ENCODE assay signal across 9 mouse cellular contexts in genomic region chr13:32966116-32966515, GRCm38 (mm10). TPM values are rescaled to one million over a fixed set of nuclear protein-coding genes. Genes with fewer than 3 reads are reported as not detected.
DNase-seq lines count a peak whose midpoint lies in the region; ATAC-seq and TF ChIP-seq lines count a peak whose summit lies in the region.
"Had no signal": no experiment of that assay in that cellular context is flagged by ENCODE, and none has a peak within 500 bp of the region (broad histone marks: within the 10 kb centered on the region; RNA-seq: fewer than 3 reads in every experiment).

No protein-coding gene starts in this region.

- H3K4me2 ChIP-seq in liver, embryonic 14.5 days (ENCODE audit: low read depth): peak overlapping the region; percentile 80

- no peaks in the 10 kb centered on the region for H3K4me1 ChIP-seq in brown adipose tissue, adult 24 weeks (ENCODE audit: control insufficient read depth, insufficient read depth, insufficient read length, low read length)
- H3K4me1 ChIP-seq in liver, embryonic 14.5 days (replicated peaks; ENCODE audit: control insufficient read depth in 2 of 2, insufficient read depth in 2 of 2, low read length in 1 of 2): peaks cover 55 to 63% of the 10 kb centered on the region in 2 experiments

- H3K36me3 ChIP-seq in liver, embryonic 14.5 days (replicated peaks; ENCODE audit: control insufficient read depth, insufficient read depth, low read depth): no peaks in the 10 kb centered on the region

- no peak for ATAC-seq in liver, embryonic 14.5 days (ENCODE audit: insufficient read depth)
- no peak for ATAC-seq in cerebellum, adult (ENCODE audit: insufficient number of reproducible peaks, low FRiP score, low TSS enrichment)

- 20% methylated on average over 5 of the region's 5 CpGs for WGBS in liver, embryonic 14.5 days (ENCODE audit: insufficient replicate concordance)

- peak overlapping the region; percentile 40 for H3K4me3 ChIP-seq in left cerebral cortex, adult 2 months
- peak overlapping the region; percentile 57 for H3K4me3 ChIP-seq in brown adipose tissue, adult 24 weeks (ENCODE audit: insufficient read depth, low read depth, low read length)
- H3K4me3 ChIP-seq in liver, embryonic 14.5 days (ENCODE audit: insufficient read depth in 1 of 2, low read depth in 2 of 2, low read length in 2 of 2): no peak overlapping the region

- TF ChIP-seq CTCF in left cerebral cortex, adult 2 months (IDR thresholded peaks at IDR 0.05): no peak
- TF ChIP-seq CTCF in liver, embryonic 14.5 days (IDR thresholded peaks at IDR 0.05; ENCODE audit: low read depth): no peak

- H3K27ac ChIP-seq in left cerebral cortex, adult 2 months: no peak overlapping the region
- peak overlapping the region; percentile 14; the same call in 1 of the 2 replicates for H3K27ac ChIP-seq in brown adipose tissue, adult 24 weeks (replicated peaks; ENCODE audit: low read depth, low read length)
- H3K27ac ChIP-seq in liver, embryonic 14.5 days: peak overlapping the region; percentile 77

- intact Hi-C loops in left cerebral cortex, adult 2 months (cut with DNase I): no loop called here

- H3K9me3 ChIP-seq in liver, embryonic 14.5 days (ENCODE audit: control insufficient read depth, low read length): no peaks in the 10 kb centered on the region

- TF ChIP-seq EP300 in liver, embryonic 14.5 days (IDR thresholded peaks at IDR 0.05; ENCODE audit: low read depth): no peak

- peak overlapping the region; percentile 72 for H3K9ac ChIP-seq in liver, embryonic 14.5 days (replicated peaks)

- DNase-seq in left cerebral cortex, adult 2 months (ENCODE audit: extremely low spot score in 1 of 2, low spot score in 2 of 2): no peak
- no peak for DNase-seq in left cerebral cortex, adult 11 months (ENCODE audit: low spot score)
- no peak for DNase-seq in liver, embryonic 14.5 days (ENCODE audit: low read depth in 3 of 3, low spot score in 3 of 3)
- DNase-seq in spleen, postnatal 4 days (ENCODE audit: low spot score in 2 of 2): peak; percentile 19 to 60
- no peak for DNase-seq in layer of hippocampus, adult 9-11 months
- DNase-seq: cerebellum, postnatal 36 days; kidney, postnatal 10 days had no signal

- no peaks in the 10 kb centered on the region for H3K27me3 ChIP-seq in liver, embryonic 14.5 days (ENCODE audit: control insufficient read depth, insufficient read depth, low read length)

RNA-seq across cellular contexts. Expression of gene Serpinb6b, which starts 1.1 kb away (rescaled TPM):
- 1 to 10 TPM in 1 of 2 experiments, under 1 TPM in 1; 0.96 to 1.9 TPM for total RNA-seq in left cerebral cortex, adult 2 months (2021)
- 1.2 and 2.9 TPM in 2 replicates for polyA plus RNA-seq in brown adipose tissue, adult 24 weeks (2012; ENCODE audit: insufficient read depth, insufficient read length, missing spikeins)
- polyA plus RNA-seq in liver, embryonic 14.5 days (2012; rRNA removed): 2.2 and 4.2 TPM in 2 replicates
- polyA plus RNA-seq in liver, embryonic 14.5 days (2014; fragmentation: Nextera tagmentation; extraction: Ambion mirVana): 5.3 and 5.5 TPM in 2 replicates

RNA-seq across cellular contexts. Expression of gene Serpinb9, which starts 36.9 kb away (rescaled TPM):
- total RNA-seq in left cerebral cortex, adult 2 months (2021): 1 to 10 TPM; 4.3 to 5.6 TPM
- 6.1 and 9.8 TPM in 2 replicates for polyA plus RNA-seq in brown adipose tissue, adult 24 weeks (2012; ENCODE audit: insufficient read depth, insufficient read length, missing spikeins)
- polyA plus RNA-seq in liver, embryonic 14.5 days (2012; rRNA removed): 0.77 and 1.0 TPM in 2 replicates
- 2.5 and 2.7 TPM in 2 replicates for polyA plus RNA-seq in liver, embryonic 14.5 days (2014; fragmentation: Nextera tagmentation; extraction: Ambion mirVana)

Comparison
In these comparisons a context has a peak if more than half of its experiments do, and no peak if none do; other contexts are left out.
1. DNase-seq: peak in spleen, postnatal 4 days (2 of 2); none in left cerebral cortex, adult 2 months (0 of 2), left cerebral cortex, adult 11 months (single experiment), liver, embryonic 14.5 days (0 of 3) and layer of hippocampus, adult 9-11 months (single experiment).
2. H3K4me3 ChIP-seq: peak in left cerebral cortex, adult 2 months (single experiment) and brown adipose tissue, adult 24 weeks (single experiment); none in liver, embryonic 14.5 days (0 of 2).